Mouse (Mus musculus) embryonic facial prominence, embryonic 12.5 days (tissue): Measurements from ENCODE around the gene 4921517D22Rik. TPM values are rescaled to one million over a fixed set of nuclear protein-coding genes. Genes with fewer than 3 reads are reported as not detected.
"Not testable (repeated sequence)": the region's sequence is repeated elsewhere in the genome, so short reads cannot be mapped to it uniquely, and the experiment has no call there.

Source experiments
- ATAC-seq: fragments of 200-750 bp; cut with Nextera tagmentation; 2 replicates; pipeline ENCODE4 v1.8.0; 2017; ENCODE audit not compliant: insufficient number of reproducible peaks, insufficient read depth, low FRiP score, low TSS enrichment
- H3K27ac ChIP-seq: fragments of 300-500 bp; sonication (generic); 2 replicates; pipeline ENCODE4 v1.5.1; 2016; ENCODE audit warnings: mild to moderate bottlenecking
- H3K27me3 ChIP-seq: fragments of 300-500 bp; sonication (generic); 2 replicates; pipeline ENCODE4 v1.6.1; 2016; ENCODE audit warnings: mild to moderate bottlenecking, moderate library complexity
- H3K36me3 ChIP-seq: fragments of 300-500 bp; sonication (generic); 2 replicates; pipeline ENCODE4 v1.6.1; 2016; ENCODE audit warnings: mild to moderate bottlenecking
- H3K4me1 ChIP-seq: fragments of 300-500 bp; sonication (generic); 2 replicates; pipeline ENCODE4 v1.6.1; 2016
- H3K4me2 ChIP-seq: fragments of 300-500 bp; sonication (generic); replicated peaks from 2 replicates; pipeline ENCODE4 v1.6.1; 2016; ENCODE audit warnings: mild to moderate bottlenecking, moderate library complexity
- H3K4me3 ChIP-seq: fragments of 300-500 bp; sonication (generic); 2 replicates; pipeline ENCODE4 v1.5.1; 2016; ENCODE audit warnings: mild to moderate bottlenecking
- H3K9ac ChIP-seq: fragments of 300-500 bp; sonication (generic); 2 replicates; pipeline ENCODE4 v1.6.1; 2016; ENCODE audit warnings: mild to moderate bottlenecking, moderate library complexity
- H3K9me3 ChIP-seq: fragments of 300-500 bp; sonication (generic); 2 replicates; pipeline ENCODE4 v1.6.1; 2016; ENCODE audit warnings: mild to moderate bottlenecking, moderate library complexity
- WGBS: fragments of 180-500 bp; shearing (Covaris S2); methylation state at CpG from one replicate; pipeline ENCODE4 v1.1.7; 2016; 5-methylcytosine and 5-hydroxymethylcytosine counted together
- polyA plus RNA-seq: library from polyadenylated mRNA; unstranded; fragments of >200 nt; fragmentation: Nextera tagmentation; extraction: Ambion mirVana; gene quantifications from 2 replicates; pipeline ENCODE4 v1.2.1, GENCODE M21; 2016

Gene 4921517D22Rik
- polyA plus RNA-seq, 1 experiment from 2014 or later = not detected

DNA sequence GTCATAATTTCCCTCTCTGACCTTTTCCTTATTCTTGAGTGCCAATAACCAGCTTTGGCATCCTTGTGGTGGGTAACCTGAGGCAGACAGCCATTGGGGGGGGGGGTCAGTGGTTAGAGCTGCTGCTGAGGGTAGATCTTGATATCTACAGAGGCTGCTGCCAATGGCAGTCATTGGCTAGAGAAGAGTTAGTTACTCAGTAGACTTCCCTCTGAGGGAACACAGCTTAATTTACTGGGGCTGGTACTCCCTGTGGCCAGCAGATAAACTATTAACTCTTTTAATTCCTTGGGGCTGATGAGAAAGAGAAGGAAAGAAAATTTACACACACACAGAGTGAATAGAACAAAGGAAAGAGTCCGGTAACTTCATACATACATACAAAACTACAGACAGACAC, 25.6 kb upstream of the 4921517D22Rik start:
- no peak overlapping the region for H3K9ac ChIP-seq
- ATAC-seq = no peak
- no peak overlapping the region for H3K4me3 ChIP-seq
- H3K9me3 ChIP-seq = no peaks in the 10 kb centered on the region
- 0 out of 2 replicates have a peak overlapping the region, but pooled peaks have one; percentile 30 for H3K27ac ChIP-seq
- no peaks in the 10 kb centered on the region for H3K36me3 ChIP-seq
- H3K4me1 ChIP-seq = 0 out of 2 replicates have a peak, but pooled peaks cover 4% of the 10 kb centered on the region
- H3K27me3 ChIP-seq = no peaks in the 10 kb centered on the region
- 86% methylated on average over 1 of the region's 1 CpGs for WGBS
- H3K4me2 ChIP-seq = no peak overlapping the region

DNA sequence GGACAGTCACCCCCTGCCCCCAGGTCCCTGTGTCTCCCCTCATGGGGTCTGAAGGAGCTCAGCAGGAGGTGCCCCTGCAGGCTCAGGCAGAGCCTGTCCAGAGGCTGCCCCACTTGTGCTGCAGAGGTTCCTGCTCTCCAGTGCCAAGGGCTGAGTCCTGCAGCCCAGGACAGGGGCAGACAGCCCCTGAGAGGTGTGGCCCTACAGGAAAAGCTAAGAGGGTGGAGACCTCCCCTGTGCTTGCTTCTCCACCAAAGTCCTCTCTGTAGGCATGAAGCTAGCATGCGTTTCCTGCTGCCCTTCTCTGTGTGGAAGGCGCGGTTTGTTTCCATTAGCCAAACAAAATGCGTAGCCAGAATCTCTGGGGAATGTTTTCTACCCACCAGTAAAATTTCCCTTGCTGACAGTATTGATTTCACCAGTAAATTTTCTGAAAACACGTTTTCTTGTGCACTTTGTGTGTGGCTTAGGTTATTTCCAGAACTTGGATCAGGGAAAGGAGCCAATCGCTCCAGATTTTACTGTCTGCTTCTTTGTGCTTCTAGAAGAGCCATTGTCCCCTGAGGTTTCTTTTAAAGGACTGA, 25.0 kb upstream of the 4921517D22Rik start:
- H3K9ac ChIP-seq, H3K36me3 ChIP-seq, H3K4me1 ChIP-seq, H3K4me3 ChIP-seq, H3K4me2 ChIP-seq, H3K27me3 ChIP-seq, ATAC-seq, H3K9me3 ChIP-seq: not testable (repeated sequence)
- 0 out of 2 replicates have a peak overlapping the region, but pooled peaks have one; percentile 30 for H3K27ac ChIP-seq
- WGBS = 21% methylated on average over 6 of the region's 6 CpGs

DNA sequence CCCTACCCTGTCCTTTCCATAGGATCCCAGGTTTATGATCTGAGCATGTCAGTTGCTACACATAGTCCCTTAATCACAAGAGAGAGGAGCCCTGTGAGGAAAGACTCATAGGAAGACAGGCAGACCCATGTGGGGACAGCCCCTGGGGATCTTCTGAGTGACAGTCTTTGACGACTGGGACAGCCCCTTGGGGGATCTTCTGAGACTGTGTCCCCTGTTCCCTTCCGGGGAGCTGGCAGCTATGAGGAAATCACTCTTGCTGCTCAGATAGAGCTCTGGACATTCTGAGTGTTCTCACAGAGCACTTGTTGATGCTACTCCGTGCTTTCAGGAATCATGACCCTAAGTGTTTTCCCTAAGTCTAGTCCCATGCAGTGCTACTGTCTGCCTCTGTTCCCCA, 19.8 kb upstream of the 4921517D22Rik start:
- Histone ChIP-seq H3K27ac (no peak overlapping the region), H3K4me2 (no peak overlapping the region), H3K9me3 (no peaks in the 10 kb centered on the region), H3K4me3 (no peak overlapping the region), H3K9ac (no peak overlapping the region), H3K27me3 (no peaks in the 10 kb centered on the region), H3K4me1 (no peaks in the 10 kb centered on the region), H3K36me3 (no peaks in the 10 kb centered on the region)
- ATAC-seq = no peak
- 31% methylated on average over 3 of the region's 3 CpGs for WGBS

DNA sequence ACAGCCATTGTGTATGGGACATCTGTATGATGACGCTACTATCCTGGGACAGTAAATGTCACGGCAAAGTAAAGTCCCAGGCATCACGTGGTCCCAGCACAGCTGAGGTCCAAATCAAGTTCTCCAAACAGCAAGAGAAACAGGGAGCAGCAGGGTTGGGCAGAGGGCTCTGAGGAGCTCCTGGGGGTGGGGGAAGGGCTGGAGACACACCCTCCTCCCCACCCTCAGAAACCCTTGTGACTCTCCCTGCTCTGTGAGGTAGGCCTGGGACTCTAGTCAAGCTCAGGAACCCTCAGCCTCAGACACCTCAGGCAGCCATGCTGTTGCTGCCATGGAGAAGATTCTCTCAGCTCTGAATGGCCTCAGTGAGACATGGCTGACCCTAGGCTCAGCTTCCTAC, 18.1 kb upstream of the 4921517D22Rik start, which contains the start of gene Spata31d1b:
Gene Spata31d1b (plus strand): TSS at position 301 of the 400 bp plus-strand sequence.
- not testable (repeated sequence) for H3K36me3 ChIP-seq, H3K4me1 ChIP-seq, H3K4me2 ChIP-seq, ATAC-seq, H3K4me3 ChIP-seq, H3K27me3 ChIP-seq, H3K9me3 ChIP-seq, H3K27ac ChIP-seq, H3K9ac ChIP-seq
- 75% methylated on average over 3 of the region's 3 CpGs for WGBS

DNA sequence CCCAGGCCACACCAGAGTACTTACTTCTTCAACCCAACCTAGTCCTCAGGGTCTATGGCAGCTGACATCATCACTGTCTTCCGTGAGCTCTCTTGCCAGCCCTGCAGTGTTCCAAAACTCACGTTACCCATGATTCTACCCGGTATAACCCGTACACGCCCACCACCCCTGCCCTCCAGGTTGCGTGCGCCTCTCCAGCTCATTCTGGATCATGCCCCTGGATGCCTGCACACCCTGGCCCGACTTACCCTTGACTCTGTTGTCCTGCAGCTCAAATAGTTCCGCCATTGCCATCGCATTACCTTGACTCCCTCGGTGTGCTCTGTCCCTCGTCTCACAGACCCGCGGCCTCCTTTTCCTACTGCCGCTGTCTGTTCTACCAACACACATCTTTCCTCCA, 16.3 kb upstream of the 4921517D22Rik start, which contains the start of gene Spata31d1a:
Gene Spata31d1a (minus strand): TSS at position 101 of the 400 bp plus-strand sequence.
- WGBS = 91% methylated on average over 15 of the region's 15 CpGs
- Histone ChIP-seq H3K4me3 (no peak within 1 kb of the TSS), H3K27ac (no peak within 1 kb of the TSS), H3K27me3 (no peaks in the 10 kb centered on the region), H3K9ac (no peak within 1 kb of the TSS), H3K9me3 (no peaks in the 10 kb centered on the region), H3K4me1 (no peaks in the 10 kb centered on the region), H3K4me2 (no peak within 1 kb of the TSS), H3K36me3 (no peaks in the 10 kb centered on the region)
- no peak for ATAC-seq

DNA sequence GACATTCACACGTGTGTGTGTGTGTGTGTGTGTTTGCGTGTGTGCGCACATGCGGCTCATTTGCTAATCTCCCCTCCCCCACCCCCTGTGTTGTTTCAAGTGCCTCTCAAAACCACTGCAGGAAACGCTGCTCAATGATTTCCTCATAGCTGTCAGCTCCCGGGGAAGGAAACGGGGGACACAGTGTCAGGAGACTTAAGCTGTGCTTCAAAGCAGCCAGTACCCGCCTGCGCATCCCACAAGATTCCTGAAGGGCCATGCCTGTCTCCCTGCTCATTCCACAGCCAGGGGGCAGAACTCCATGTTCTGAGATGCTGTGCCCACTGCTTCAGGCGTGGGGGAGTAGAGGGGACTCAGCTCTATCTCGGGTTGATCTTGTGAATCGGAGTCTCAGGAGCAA, 10.7 kb upstream of the 4921517D22Rik start:
- H3K9me3 ChIP-seq = no peaks in the 10 kb centered on the region
- H3K36me3 ChIP-seq = no peaks in the 10 kb centered on the region
- H3K4me2 ChIP-seq = no peak overlapping the region
- no peak overlapping the region for H3K27ac ChIP-seq
- H3K4me3 ChIP-seq = no peak overlapping the region
- H3K9ac ChIP-seq = no peak overlapping the region
- H3K4me1 ChIP-seq = 0 out of 2 replicates have a peak, but pooled peaks cover 7% of the 10 kb centered on the region
- no peaks in the 10 kb centered on the region for H3K27me3 ChIP-seq
- 41% methylated on average over 12 of the region's 12 CpGs for WGBS
- ATAC-seq = no peak

DNA sequence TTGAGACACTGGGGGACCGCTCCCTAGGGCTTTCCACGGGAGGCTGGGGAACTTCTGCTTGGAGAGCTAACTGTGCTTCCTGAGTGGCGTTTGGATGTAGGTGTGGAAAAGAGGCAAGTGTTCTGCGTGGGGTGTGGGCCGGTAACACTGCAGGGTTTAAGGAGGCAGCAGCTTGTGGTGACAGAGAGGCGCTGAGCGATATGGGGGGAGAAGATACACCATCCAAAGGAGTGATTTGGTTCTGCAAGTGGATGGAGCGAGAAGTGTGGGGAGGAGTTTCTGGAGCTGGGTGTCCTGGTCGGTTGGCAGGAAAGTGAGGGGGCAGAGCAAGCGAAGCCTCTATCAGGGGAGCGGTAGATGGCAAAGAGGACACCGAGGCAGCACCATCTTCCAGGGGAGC, 9.6 kb upstream of the 4921517D22Rik start:
- H3K4me2 ChIP-seq = no peak overlapping the region
- WGBS = 85% methylated on average over 12 of the region's 12 CpGs
- no peak overlapping the region for H3K9ac ChIP-seq
- ATAC-seq = no peak
- H3K4me1 ChIP-seq = 0 out of 2 replicates have a peak, but pooled peaks cover 7% of the 10 kb centered on the region
- H3K27ac ChIP-seq = no peak overlapping the region
- no peaks in the 10 kb centered on the region for H3K9me3 ChIP-seq
- H3K4me3 ChIP-seq = no peak overlapping the region
- no peaks in the 10 kb centered on the region for H3K27me3 ChIP-seq
- no peaks in the 10 kb centered on the region for H3K36me3 ChIP-seq

DNA sequence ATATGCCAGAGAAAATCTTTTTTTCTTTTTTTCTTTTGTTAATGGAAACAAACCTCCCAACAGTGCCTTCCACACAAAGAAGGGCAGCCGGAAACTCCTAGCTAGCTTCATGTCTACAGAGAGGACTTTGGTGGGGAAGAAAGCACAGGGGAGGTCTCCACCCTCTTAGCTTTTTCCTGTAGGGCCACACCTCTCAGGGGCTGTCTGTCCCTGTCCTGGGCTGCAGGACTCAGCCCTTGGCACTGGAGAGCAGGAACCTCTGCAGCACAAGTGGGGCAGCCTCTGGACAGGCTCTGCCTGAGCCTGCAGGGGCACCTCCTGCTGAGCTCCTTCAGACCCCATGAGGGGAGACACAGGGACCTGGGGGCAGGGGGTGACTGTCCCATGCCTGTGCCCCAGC, 6.2 kb upstream of the 4921517D22Rik start:
- WGBS = 57% methylated on average over 1 of the region's 1 CpGs
- H3K9me3 ChIP-seq, H3K4me3 ChIP-seq, H3K36me3 ChIP-seq, H3K27ac ChIP-seq, H3K4me2 ChIP-seq, H3K27me3 ChIP-seq, H3K4me1 ChIP-seq, ATAC-seq, H3K9ac ChIP-seq: not testable (repeated sequence)

DNA sequence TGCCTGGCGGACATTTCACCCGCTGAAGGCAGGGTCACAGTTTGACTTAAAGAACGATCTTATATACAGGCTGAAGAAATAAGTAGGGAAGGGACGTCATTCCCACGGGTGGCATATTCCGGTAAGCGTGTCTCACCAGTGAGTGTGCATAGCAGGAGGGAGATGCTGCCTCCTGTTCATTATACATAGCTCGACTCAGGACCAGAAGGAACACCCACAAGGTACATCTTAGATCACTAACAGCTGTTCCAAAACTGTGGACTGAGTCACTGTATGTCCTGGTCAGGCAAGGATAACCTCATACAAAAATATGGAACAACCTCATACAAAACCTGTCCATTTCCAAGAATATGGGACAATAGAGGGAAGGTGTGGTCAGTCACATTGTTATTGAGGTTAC, 5.2 kb upstream of the 4921517D22Rik start:
- H3K4me2 ChIP-seq = no peak overlapping the region
- H3K4me1 ChIP-seq = no peaks in the 10 kb centered on the region
- no peak overlapping the region for H3K4me3 ChIP-seq
- H3K27me3 ChIP-seq = no peaks in the 10 kb centered on the region
- ATAC-seq = no peak
- 91% methylated on average over 8 of the region's 8 CpGs for WGBS
- no peaks in the 10 kb centered on the region for H3K9me3 ChIP-seq
- H3K36me3 ChIP-seq = no peaks in the 10 kb centered on the region
- no peak overlapping the region for H3K27ac ChIP-seq
- no peak overlapping the region for H3K9ac ChIP-seq

DNA sequence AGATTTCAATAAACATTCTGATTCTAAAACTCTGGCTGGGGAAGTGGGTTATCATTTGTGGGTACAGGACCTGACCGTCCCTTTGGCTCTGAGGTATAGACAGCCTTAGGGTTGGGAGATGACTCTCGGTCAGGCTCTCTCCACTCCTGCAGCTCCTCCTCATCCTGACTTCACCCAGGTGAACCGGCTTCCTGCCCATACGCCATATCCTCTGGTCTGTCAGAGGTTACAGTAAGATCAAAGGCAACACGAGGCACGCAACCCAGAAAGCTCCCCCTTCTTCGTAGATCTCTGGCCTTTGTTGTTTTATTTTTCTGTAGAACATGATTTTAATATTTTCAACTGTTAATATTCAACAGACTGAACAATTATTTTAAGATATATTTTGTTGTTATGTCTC, 1.9 kb upstream of the 4921517D22Rik start:
- Histone ChIP-seq H3K27me3 (no peaks in the 10 kb centered on the region), H3K4me1 (no peaks in the 10 kb centered on the region), H3K27ac (no peak overlapping the region), H3K9ac (no peak overlapping the region), H3K4me2 (no peak overlapping the region), H3K36me3 (no peaks in the 10 kb centered on the region), H3K4me3 (no peak overlapping the region), H3K9me3 (no peaks in the 10 kb centered on the region)
- no peak for ATAC-seq
- WGBS = 82% methylated on average over 7 of the region's 7 CpGs

DNA sequence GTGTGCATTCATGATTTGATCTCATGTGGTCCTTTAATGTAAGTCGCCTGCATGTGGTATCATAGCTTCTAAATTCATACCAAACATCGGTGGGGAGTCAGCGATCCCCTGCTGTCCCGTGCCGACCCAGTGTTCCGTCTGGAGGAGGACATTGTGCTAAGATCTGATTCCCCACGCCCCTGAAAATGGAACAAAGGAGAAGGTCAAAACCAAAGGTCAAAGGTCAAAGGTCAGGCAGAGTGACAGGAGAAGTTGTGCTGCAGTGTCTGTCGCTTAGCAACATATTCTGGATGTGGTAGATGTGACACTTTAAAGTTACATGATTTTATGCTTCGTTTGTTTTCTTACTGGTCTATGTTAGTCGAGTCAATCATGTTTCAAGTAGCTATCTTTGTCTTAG, 2.4 kb downstream of the 4921517D22Rik start:
- H3K27ac ChIP-seq = no peak overlapping the region
- no peaks in the 10 kb centered on the region for H3K4me1 ChIP-seq
- ATAC-seq = no peak
- H3K27me3 ChIP-seq = no peaks in the 10 kb centered on the region
- no peak overlapping the region for H3K4me2 ChIP-seq
- no peaks in the 10 kb centered on the region for H3K9me3 ChIP-seq
- no peak overlapping the region for H3K9ac ChIP-seq
- H3K4me3 ChIP-seq = no peak overlapping the region
- WGBS = 54% methylated on average over 10 of the region's 10 CpGs
- no peaks in the 10 kb centered on the region for H3K36me3 ChIP-seq

DNA sequence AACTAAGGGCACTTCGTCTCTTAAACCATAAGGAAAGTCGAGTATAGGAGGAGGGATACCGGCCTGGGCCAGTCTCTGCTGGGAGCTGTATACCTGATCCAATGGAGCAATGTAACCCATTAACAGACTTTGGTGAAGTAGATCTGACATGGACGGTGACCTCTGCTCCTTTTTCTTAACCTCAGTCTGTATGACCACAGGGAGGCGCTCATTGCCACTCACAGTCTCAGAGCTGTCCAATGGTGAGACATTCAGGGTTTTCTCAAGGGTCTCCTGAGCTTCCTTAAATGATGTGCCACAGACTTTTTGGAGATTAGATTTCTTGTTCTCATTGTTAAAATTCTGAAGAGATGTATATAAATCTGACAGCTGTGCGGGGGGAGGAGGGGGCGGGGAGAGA, 3.3 kb downstream of the 4921517D22Rik start:
- Histone ChIP-seq H3K9ac (no peak overlapping the region), H3K4me1 (no peaks in the 10 kb centered on the region), H3K4me3 (no peak overlapping the region), H3K27ac (no peak overlapping the region), H3K27me3 (no peaks in the 10 kb centered on the region), H3K9me3 (no peaks in the 10 kb centered on the region), H3K4me2 (no peak overlapping the region), H3K36me3 (no peaks in the 10 kb centered on the region)
- no peak for ATAC-seq
- WGBS = 85% methylated on average over 7 of the region's 7 CpGs
